Mouse (Mus musculus) left cerebral cortex, postnatal 4 days (tissue): Measurements from ENCODE around the gene Slc35e3. TPM values are rescaled to one million over a fixed set of nuclear protein-coding genes. Genes with fewer than 3 reads are reported as not detected.

Experiments
- DNase-seq: peaks from one replicate; pipeline ENCODE4 v3.0.0-alpha.2; 2022
- intact Hi-C: fragments of 180-260 bp; cut with DNase I; formaldehyde crosslinking; loops from one replicate; pipeline ENCODE4 v1.15.1; 2025
- total RNA-seq, 2 experiments: library from RNA; stranded (reverse); gene quantifications; 2 replicates each; pipeline ENCODE4 v1.2.3; 2021

Slc35e3 gene
- total RNA-seq, 2 experiments from 2014 or later, result 36.9 to 37.6 TPM

DNA sequence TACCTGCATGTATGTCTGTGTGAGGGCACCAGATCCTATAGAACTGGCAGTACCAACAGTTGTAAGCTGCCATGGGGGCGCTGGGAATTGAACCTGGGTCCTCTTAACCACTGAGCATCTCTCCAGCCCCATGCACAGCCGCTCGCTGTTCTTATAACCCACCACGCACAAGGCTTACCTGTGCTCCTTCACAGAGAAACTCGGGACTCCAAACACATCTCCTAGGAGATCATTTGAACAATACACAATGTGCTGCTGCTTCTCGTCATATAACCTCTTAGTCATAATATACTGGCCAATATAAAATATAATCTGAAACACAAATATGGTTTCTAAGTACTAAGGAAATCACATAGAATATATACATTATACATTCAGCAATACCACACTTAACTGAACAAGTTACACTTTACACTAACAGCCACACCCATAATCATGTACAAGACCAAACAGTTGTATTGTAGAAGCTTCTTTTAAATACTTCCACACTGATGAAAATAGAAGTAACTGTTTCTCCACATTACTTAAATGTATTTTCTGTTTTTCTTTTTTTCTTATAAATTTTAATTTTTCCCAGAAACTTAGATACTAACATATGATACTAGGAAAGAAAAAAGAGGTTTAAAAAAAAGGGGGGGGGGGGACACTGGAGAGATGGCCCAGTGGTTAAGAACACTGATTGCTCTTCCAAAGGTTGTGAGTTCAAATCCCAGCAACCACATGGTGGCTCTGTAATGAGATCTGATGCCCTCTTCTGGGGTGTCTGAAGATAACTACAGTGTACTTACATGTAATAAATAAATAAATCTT, 43.9 kb downstream of the Slc35e3 start:
- intact Hi-C loops, result no loop called here

DNA sequence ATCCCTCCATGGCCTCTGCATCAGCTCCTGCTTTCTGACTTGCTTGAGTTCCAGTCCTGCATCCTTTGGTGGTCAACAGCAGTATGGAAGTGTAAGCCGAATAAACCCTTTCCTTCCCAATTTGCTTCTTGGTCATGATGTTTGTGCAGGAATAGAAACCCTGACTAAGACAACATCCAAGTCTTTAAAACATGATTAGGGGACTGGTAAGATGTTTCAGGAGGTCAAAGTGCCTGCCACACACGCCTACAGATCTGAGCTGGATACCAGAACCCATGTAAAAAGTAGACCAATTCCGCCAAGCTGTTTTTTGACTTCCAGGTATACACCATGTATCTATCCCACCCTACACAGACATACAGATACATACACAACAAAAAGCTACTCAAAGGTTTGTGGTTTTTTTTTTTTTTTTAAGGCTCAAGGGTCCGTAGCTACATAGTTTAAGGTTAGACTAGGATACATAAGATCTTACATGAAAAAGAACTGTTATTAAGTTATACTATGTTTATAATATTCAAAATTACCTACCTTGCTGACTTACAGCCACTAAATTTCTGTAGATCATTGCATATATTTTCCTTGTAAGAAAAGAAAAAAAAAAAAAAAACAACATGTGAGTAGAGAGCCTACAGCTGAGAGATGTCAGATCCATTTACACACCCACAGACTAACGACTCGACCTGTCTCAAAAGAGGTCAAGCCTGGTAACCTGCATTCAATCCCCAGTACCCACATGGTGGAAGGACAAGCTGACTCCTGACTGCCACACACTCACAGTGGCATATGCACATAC, 44.9 kb downstream of the Slc35e3 start:
- DNase-seq, result no peak
- intact Hi-C loops, result no loop called here

More for the DNA sequence above, 43.9 kb downstream of the Slc35e3 start:
- DNase-seq, result no peak

DNA sequence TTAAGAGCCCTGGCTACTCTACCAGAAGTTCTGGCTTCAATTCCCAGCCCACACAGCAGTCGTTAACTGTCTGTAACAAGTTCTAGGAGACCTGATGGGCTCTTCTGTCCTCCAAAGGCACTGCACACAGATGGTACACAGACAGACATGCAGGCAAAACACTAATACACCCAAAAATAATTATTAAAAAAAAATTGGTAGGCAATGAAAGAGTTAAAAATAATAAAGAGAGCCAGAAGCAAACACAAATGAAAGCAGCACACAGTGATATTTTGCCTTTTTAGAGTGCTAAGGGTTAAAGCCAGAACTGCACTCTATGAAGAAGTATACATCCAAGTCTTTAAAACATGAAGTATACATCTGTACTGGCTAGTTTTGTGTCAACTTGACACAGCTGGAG, 45.7 kb downstream of the Slc35e3 start:
- no peak for DNase-seq
- intact Hi-C loops, result no loop called here

DNA sequence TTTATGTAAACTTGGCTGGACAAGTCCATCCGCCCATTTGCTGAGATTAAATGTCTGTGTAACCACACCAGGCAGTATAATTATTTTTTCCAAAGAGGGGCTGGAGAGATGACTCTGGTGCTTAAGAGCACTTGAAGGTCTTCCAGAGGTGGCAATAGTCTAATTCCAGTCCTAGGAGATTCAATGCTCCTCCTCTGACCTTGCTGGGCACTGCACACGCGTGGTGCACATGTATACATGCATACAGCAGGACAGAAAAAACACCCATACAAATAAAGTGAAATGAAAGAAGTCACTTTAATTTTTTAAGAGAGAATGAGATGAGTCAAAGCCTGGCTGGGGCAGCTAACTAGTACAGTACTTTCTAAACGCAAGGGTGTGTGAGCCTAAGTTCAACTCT, 46.3 kb downstream of the Slc35e3 start:
- intact Hi-C loops, result no loop called here

DNA sequence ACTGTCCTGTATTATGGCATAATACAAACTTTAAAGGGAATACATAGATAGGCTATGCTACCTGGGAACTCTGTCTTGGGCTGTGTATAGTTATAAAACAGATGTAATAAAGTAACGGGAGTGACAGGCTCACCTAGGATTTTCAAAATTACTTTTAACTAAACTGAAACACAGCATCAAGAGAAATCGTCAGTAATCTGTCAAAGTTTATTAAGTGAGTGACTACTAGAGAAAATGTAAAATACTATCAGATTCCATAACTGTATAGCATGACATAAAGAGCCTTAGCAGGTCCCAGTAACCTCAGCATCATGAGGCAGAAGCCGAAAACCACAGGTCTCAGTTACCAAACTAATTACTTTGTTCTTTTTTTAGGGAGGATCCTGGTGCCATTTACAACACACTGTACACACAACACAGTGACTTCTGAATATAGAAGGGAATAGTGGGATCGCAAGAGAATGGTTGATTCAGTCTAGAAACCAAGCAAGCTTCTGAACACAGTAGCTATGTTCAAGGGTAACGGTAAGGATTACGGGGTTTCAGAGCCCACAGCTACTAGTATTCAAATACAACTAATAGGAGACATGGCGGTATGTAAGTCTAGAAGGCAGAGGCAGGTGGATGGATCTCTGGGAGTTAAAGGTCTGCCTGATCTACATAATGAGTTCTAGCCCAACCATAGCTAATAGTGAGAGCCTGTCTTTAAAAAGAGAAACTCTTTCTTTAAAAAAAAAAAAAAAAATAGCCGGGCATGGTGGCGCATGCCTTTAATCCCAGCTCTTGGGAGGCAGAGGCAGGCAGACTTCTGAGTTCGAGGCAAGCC, 47.6 kb downstream of the Slc35e3 start:
- intact Hi-C loops, result no loop called here
- no peak for DNase-seq

More for the DNA sequence above, 46.3 kb downstream of the Slc35e3 start:
- DNase-seq, result no peak

DNA sequence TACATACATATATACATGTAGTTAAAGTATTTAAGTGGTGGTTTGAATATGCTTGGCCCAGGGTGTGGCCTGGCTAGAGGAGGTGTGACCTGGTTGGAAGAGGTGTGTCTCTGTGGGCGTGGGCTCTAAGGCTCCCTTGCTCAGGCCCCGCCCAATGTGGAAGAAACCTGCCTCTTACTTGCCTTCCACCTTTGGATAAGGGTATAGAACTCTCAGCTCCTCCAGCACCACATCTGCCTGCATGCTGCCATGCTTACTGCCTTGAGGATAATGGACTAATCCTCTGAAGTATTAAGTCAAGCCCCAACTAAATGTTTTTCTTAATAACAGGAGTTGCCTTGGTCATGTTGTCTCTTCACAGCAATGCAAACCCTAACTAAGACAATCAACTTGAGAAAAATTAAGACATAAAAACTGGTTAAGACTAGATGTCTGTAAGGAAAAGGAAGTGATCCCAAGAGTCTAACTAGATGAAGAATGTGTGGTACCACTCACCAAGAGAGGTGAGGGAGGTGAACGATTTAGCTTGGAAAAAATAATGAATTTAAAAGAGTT, 48.5 kb downstream of the Slc35e3 start:
- DNase-seq, result no peak
- intact Hi-C loops, result no loop called here

DNA sequence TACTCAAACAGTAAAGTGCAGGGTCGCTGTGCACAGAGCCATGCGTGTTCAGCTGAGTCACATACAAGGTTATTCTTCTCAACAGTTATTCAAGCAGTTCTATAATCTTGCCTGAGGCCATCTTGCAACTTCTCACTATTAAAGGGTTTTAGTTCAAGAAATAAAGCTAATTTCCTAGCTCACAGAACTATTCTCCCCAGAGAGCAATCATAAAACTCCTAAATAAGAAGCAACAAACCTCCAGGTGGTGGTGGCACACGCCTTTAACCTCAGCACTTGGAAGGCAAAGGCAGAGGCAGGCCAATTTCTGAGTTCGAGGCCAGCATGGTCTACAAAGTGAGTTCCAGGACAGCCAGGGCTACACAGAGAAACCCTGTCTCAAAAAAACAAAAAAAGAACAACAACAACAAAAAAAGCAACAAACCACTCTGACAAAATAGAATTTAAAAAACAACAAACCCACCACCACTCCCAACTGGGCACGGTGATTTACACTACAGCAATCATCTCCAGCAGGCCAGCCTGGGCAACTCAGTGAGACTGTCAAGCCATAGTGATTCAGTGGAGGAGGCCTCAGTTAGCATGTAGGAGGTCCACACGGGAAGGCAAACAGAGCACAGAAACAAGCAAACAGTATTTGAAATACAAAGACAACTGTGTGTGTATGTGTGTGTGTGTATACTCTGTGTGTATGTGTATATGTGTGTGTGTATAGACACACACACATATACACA, 49.2 kb downstream of the Slc35e3 start:
- DNase-seq, result no peak
- intact Hi-C loops, result no loop called here

DNA sequence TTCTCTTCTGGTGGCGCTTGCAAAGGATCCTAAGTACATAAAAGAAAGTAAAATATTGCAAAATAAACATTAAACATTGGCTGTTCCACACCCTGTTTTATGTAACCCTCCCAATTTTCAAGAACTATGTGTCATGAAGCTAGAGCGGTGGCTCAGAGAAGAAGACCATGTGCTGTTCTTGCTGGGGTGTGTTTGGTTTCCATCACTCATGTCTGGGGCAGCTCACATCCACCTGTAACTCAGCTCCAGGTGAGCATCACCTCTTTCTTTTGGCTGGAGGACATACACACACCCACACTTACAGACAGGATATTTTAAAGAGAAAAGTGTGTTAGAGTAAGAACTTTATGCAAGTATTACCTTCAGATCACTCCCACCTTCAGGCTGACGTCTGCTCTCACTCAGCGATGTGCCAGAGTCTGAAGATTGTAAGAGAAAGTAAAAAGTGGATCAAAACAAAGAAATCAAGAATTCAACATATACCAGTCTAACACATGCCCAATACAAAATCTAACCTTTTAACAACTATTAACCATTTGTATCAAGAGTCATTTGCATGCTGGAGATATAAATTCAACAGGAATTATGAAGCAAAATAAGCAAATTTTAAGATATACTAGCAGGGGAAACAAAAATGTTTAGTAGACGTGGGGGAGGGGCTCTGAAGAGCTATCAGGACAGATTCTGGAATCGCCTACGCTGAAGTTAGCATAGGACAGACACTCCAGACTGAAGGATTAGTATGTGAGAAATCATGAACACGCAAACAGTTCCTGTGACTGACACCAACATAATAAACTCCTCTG, 49.9 kb downstream of the Slc35e3 start:
- DNase-seq, result no peak
- intact Hi-C loops, result no loop called here

DNA sequence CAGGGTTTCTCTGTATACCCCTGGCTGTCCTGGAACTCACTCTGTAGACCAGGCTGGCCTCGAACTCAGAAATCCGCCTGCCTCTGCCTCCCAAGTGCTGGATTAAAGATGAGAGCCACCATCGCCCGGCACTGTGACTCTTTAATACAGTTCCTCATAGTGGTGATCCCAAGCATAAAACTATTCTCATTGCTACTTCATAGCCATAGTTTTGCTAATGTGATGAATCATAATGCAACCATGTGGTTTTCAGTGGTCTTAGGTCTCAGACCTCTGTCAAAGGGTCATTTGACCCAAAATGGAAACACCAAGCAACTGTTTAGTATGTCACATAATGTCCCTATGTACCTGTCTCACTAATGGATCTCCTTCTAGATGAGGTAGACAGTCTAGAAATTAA, 50.6 kb downstream of the Slc35e3 start:
- intact Hi-C loops, result no loop called here
- no peak for DNase-seq

DNA sequence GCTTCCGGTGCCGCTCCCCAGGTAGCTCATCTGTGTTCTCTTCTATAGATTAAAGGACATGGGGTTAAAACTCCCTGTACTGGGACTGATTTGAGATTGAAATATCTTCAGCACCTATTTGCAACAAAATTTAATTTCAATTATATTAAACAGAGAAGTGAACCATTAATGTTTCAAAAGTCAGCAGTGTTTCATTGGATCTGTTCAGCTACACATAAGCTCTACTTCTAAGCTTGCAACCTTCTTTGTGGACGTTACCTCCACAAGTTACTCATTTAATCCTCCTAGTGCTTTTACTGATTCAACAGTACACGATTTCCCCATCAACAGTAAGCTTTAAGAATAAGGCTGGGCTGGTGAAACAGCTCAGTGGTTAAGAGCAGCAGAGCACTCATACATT, 51.1 kb downstream of the Slc35e3 start:
- DNase-seq, result no peak
- intact Hi-C loops, result no loop called here

DNA sequence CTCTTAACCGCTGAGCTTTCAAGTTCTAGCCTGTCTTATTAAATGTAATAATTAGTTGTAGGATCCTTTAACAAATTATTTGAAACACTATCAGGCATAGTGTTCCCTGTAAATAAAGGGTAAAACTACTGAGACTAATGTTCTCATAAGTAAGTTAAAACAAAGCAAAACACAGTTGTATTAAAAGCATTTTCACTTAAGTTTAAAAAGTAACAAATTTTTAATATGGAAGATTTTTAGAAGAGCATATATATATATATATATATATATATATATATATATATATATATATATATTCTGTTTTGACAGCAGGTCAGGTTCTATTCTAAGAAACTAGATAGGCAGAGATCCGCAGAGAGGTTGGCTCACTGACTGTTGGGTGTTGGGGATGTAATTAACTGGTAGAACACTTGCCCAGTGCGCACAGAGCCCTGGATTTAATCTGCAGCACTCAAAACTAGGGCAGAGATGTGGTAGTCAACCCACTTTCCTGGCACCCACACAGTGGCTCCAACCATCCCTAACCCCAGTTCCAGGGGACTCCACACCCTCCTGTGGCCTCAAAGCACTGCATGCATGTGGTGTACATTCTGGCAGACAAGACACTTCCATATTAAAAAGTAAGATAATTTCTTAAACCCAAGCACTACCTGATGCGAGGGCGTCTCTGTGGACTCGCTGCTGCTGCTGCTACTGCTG, 51.8 kb downstream of the Slc35e3 start:
- intact Hi-C loops, result no loop called here
- DNase-seq, result no peak

DNA sequence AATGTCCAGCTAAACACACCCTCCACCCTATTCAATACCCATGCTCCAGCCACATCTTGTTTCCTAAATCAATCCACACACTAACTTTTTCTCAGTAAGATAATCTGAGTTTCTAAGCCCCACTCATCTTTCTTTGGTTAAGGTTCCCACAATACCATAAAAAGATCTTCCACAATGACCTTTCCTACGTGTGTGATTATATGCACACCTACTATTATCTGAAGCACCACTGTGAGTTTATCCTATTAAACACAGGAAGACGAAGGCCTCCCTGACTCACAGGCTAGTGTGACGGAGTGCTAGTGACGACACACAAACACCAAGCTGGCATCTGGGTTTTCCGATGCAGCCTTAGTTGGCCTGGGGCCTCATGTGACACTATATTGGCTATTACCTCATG, 53.2 kb downstream of the Slc35e3 start:
- DNase-seq, result no peak
- intact Hi-C loops, result no loop called here

DNA sequence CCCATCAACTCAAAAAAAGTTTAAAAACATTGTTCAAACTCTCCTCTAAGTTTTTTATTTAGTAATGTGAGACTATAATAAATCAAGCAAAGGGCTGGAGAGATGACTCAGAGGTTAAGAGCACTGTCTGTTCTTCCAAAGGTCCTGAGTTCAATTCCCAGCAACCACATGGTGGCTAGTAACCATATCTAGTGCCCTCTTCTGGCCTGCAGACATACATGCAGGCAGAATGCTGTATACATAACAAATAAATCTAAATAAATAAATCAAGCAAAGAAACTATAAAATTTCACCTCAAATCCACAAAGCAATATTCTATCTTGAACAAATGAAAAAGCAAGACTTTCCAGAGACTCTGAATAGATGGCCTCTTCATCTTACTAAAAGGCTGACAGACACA, 54.0 kb downstream of the Slc35e3 start:
- DNase-seq, result no peak
- intact Hi-C loops, result no loop called here

DNA sequence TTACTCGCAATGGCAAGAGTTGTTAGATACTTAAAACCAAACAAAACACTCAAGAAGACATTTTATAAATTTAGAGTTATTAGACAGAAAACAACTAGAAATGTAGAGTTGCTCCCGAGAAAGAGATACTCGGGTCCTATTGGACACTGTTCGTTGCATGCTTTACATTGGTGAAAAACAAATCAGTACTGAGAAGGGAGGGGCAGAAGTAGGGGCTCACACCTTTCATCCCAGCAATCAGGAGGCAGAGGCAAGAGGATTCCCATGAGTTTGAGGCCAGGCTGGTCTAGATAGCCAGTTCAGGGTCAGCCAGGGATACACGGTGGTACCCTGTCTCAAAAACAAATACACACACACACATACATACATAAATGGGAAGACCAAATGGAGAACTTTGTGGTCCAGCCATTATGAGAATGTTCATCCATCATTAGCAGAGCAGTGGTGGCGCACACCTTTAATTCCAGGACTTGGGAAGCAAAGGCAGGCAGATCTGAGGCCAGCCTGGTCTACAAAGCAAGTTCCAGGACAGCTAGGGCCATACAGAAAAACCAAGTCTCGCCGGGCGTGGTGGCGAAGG, 54.7 kb downstream of the Slc35e3 start:
- no peak for DNase-seq
- intact Hi-C loops, result no loop called here

DNA sequence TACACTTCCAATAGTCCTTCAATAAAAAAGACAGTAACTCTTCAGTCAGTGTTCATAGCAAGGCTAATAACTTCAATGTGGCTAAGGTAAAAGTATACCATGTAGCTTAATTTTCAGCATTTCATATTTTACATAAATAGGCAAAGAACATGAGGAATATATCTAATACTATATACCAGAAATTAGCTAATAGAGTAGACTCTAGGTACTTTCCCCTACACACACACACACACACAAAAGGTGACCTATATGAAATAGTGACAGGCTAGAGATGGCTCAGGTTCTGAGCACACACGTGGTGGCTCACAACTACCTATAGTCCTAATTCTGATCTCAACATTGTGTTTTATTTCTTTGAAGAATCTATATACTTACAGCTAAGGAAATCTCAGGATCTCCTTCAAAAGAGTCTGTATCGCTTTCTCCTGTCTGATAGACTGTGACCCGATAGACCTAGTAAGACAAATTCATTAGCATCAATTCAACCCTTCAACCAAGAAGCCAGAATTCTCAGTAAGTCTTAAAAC, 55.3 kb downstream of the Slc35e3 start:
- intact Hi-C loops, result no loop called here
- DNase-seq, result no peak

DNA sequence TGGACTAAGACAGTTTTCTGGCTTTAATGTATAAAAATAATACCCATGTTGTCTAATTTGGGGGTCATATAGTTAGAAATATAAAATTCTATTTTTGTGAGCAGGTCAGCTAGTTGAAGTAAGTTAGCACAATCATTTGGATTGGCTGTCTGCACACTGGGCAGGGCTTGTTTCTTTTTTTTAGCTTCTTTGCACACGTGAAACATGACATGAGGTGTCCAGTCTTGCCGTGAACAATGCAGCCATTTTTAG, 56.1 kb downstream of the Slc35e3 start:
- no peak for DNase-seq
- intact Hi-C loops, result no loop called here

DNA sequence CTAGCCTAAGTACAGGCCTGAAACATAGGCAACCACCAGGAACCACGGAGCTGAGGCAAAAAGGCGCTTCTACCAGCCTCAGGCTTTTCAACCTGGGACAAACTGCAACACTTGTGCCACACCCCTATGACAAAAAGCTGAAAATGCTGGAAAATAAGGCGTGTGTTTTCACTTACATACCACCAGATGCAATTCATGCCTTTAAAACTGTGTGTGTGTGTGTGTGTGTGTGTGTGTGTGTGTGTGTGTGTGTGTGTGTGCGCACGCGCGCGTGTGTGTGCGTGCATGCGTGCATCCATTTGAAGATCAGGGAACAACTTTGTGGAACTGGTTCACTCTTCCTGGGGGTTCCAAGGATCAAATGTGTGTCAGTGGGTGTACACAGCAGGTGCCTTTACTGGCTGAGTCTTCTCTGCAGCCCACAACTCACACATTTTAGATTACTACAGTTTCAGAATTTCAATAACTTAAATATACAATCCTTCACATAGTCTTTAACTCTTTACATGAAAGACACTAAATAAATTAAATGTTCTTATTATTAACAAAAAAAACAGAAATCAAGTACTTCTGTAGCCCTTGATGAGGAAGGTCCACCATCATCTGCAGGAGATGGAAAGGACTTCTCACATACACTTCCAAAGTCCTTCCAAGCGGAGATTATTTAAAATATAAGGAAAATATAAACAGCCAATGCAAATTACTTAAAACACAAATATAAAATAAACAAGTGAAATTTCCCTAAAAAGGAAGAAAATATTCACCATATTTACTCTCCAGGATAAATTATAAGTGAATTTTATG, 56.7 kb downstream of the Slc35e3 start:
- no peak for DNase-seq
- intact Hi-C loops, result no loop called here
